Mouse (Mus musculus) kidney, adult 2 months (tissue): ENCODE measurements around the gene Axin2.

Experiments used
- CTCF ChIP-seq: fragments of 200-500 bp; conservative IDR thresholded peaks from 2 replicates; pipeline ENCODE4 v1.5.1; 2011; ENCODE audit warnings: low read depth, mild to moderate bottlenecking, control low read depth, low read length, moderate library complexity, mixed read lengths; ENCODE audit not compliant: insufficient read depth, insufficient read length
- POLR2A ChIP-seq: fragments of 200-500 bp; IDR thresholded peaks from one replicate; pipeline ENCODE4 v1.6.1; 2011; ENCODE audit warnings: low read depth, low read length, control low read depth

DNA sequence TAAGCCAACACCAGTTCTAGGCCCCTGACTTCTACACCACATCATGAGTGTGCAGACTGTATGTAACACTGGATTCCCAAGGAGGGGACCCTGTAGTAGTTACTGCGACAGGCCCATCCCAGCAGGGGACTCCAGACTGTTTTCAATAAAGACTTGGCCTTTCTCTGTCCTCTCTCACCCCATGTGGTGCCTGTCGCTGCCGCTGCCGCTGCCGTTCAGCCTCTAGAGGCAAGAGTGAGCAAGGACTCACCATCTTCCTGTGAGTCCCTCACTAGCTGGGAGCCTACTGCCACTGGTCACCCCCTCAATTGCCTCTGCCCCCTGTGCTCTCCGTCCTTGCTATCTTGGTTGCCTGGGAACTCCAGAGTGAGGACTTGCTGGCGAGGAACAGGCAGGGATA lies 8.6 kb downstream of the Axin2 start:
- no peak for TF ChIP-seq CTCF
- no peak for TF ChIP-seq POLR2A
